16 mouse cellular contexts compared by ENCODE assay signal in genomic region chr9:123856836-123857235, GRCm38 (mm10). TPM values are rescaled to one million over a fixed set of nuclear protein-coding genes. Genes with fewer than 3 reads are reported as not detected.
"Had no signal": no experiment of that assay in that cellular context is flagged by ENCODE, and none has a peak within 500 bp of the region (broad histone marks: within the 10 kb centered on the region; RNA-seq: fewer than 3 reads in every experiment).

No protein-coding gene starts in this region.

- H3K4me3 ChIP-seq: midbrain, embryonic 10.5 days; midbrain, embryonic 12.5 days; myocyte; neural tube, embryonic 13.5 days had no signal

- H3K36me3 ChIP-seq: midbrain, embryonic 10.5 days; midbrain, embryonic 12.5 days; neural tube, embryonic 13.5 days had no signal

- H3K4me1 ChIP-seq: midbrain, embryonic 12.5 days had no signal

- DNase-seq: lung, adult 18-20 months; lung, embryonic 14.5 days; lung, postnatal 10 days; lung, postnatal 36 days; midbrain, embryonic 14.5 days; right cerebral cortex, postnatal 14 days; thymus, adult 18-20 months; thymus, postnatal 14 days; thymus, postnatal 36 days had no signal

- H3K27ac ChIP-seq: liver, embryonic 14.5 days; midbrain, embryonic 10.5 days; midbrain, embryonic 12.5 days; neural tube, embryonic 13.5 days had no signal

RNA-seq across cellular contexts. Expression of gene Xcr1, which starts 5.0 kb away (rescaled TPM):
- polyA plus RNA-seq: lung, embryonic 14.5 days; midbrain, embryonic 12.5 days; neural tube, embryonic 11.5 days; stomach, embryonic 16.5 days had no signal
